Mouse (Mus musculus): ENCODE results near the gene Pde9a. TPM values are rescaled to one million over a fixed set of nuclear protein-coding genes. Genes with fewer than 3 reads are reported as not detected.

Gene Pde9a
- polyA plus RNA-seq, 2 experiments from 2014 or later = 1.4 TPM; not detected in 1

DNA sequence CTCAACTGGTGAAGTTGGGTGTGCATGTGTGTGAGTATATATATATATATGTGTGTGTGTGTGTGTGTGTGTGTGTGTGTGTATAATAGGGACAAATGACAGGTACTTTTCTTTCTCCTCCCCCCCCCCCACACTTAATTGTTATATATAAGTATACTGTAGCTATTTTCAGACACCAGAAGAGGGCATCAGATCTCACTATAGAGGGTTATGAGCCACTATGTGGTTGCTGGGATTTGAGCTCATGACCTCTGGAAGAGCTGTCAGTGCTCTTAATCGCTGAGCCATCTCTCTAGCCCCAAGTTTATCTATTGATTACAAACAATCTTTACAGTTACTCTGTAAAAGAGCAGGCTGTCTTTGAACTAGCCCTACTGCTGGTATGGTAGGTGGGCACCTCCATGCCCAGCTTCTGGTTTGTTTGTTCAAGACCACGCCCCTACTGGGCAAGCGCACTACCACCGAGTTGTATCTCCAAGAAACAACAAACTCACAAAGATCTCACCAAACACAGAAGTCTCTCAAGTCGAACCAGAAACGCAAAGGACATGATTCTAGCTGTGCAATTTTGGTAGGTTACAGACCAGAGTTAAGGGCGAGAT, 133.4 kb downstream of the Pde9a start:
- no peak for ATAC-seq

DNA sequence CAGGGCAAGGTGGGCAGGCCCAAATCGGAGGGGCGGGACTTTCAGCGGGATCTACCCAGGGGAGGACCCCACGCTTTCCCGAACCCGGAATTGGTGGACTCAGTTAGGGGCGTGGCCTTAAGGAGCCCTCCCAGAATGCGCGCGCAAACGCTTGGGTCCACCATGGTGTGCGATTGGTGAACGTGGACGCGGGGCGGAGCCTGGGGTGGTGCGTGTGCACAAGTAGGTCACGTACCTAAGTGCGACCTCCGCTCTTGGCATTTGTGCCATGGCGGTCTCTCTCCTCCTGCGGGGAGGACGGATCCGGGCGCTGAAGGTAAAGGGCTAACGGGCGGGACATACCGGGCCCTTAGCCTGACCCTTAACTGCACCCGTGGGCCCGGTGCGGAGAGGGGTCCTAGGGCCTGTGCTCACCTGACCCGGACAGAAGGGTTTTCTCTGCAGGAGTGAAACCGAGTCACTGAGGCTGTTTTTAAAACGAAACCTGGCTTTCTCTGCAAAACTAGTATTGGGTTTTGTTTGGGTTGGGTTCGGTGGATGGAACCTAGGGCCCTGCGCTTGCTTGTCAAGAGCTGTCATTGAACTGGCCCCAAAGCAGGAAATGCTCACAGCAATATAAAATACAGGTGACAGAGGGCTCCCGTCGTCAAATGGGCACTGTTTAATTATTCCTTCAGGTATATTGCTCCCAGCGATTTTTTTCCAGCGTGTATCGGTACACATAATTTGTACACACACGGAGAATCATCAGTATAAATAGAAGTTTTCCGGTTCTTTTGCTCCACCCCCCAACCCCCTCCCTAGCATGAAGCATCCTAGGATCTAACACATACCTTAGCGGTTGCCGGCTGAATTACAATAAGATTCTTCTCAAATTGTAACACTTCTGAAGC, 134.2 kb downstream of the Pde9a start, which contains the start of the genes Wdr4 and Ndufv3:
Wdr4 (minus strand) TSS at position 35 of the 893 bp plus-strand sequence.
Ndufv3 (plus strand) TSS at position 170 of the 893 bp plus-strand sequence.
- ATAC-seq = peak; percentile 94

DNA sequence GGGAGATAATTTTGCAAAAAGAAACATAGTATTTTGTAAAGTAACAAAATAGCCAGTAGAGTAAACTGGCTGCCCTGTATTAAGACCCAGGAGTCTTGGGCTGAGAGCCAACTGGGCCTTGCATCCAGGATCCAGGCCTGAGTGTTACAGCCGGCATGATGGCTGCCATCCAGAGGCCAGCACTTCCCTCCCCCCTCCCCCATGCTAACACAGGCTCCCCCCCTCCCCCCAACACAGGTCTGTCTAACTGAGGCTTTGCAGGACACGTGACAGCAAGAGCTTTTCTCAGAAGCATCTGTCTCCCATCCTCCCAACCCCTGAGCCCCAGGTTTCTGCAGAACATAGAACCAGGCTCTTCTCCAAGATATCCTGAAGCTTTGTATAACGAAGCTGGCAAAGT, 134.9 kb downstream of the Pde9a start:
- ATAC-seq = no peak

DNA sequence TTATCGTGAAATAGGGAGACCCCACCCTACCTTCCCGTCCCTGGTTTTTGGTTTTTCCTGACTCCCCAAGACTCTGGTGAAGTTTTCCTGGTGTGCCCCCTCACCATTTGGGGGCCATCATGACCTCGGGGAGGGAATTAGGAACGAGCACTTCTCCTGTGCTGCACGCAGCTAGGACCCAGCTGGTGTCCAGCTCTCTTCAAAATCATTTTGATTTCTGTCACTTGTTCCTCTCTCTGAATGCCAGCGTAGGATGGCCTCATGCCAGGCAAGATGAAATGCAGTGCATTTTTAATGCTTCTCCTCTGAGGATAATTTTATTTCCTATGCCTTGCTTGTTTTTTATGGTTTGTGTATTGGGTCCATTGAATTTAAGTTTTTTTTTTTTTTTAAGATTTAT, 135.9 kb downstream of the Pde9a start:
- ATAC-seq = no peak

DNA sequence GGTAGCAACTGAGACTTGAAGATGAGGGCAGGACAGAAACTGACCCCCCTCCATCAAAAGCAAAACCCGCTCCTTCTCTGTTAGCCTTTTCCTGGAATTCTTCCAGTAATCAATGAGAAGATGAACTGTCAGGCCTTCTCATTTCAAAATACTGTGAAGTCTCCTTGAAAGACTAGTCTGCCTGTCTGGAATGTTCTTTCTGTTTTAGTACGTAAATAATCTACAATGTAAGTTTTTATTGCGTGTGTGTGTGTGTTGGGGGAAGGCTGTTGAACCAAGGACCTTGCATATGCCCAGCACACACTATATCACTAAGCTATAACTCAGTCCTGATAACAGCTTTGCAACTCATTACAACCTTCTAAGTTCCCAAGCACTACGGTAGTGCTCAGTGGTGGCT, 139.1 kb downstream of the Pde9a start:
- ATAC-seq = no peak

DNA sequence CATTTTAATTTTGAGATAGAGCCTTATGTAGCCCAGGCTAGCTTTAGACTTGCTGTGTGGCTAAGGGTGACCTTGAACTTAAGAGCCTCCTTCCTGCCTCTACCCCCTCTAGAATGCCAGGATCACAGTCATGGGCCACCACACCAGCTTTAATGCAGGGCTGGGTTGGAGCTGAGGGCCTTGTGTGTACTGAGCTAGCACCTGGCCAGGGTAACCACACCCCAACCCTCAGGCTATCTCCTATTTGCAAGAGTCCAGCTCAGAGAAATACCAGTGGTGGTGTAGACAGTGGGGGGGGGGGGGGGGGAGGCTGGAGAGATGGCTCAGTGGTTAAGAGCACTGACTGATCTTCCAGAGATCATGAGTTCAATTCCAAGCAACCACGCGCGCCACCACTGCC, 139.8 kb downstream of the Pde9a start:
- no peak for ATAC-seq

Other genes with a start within 250 kb of the Pde9a start
- gene Tff2, start 241.9 kb upstream of the Pde9a start, polyA plus RNA-seq (2017; shearing (Covaris generic)) = not detected
- gene Tff1, start 220.9 kb upstream of the Pde9a start, polyA plus RNA-seq (2017; shearing (Covaris generic)) = under 1 TPM in 1 of 2 experiments, not detected in 1; 0.89 TPM
- 1 to 10 TPM; 1.5 to 2.1 TPM for gene Tmprss3, start 187.2 kb upstream of the Pde9a start, polyA plus RNA-seq (2017; shearing (Covaris generic))
- 100 to 1,000 TPM; 235 to 244 TPM for gene Ubash3a, start 178.3 kb upstream of the Pde9a start, polyA plus RNA-seq (2017; shearing (Covaris generic))
- gene Rsph1, start 108.8 kb upstream of the Pde9a start, polyA plus RNA-seq (2017; shearing (Covaris generic)) = 1 to 10 TPM in 1 of 2 experiments, under 1 TPM in 1; 0.86 to 2.7 TPM
- 10 to 100 TPM; 20.5 to 26.2 TPM for gene Slc37a1, start 99.4 kb upstream of the Pde9a start, polyA plus RNA-seq (2017; shearing (Covaris generic))
- 10 to 100 TPM; 14.4 to 16.2 TPM for gene Wdr4, start 133.8 kb downstream of the Pde9a start, polyA plus RNA-seq (2017; shearing (Covaris generic))
- gene Ndufv3, start 133.9 kb downstream of the Pde9a start, polyA plus RNA-seq (2017; shearing (Covaris generic)) = 100 to 1,000 TPM; 248 to 290 TPM
- 10 to 100 TPM; 42.0 to 44.1 TPM for gene Pknox1, start 178.5 kb downstream of the Pde9a start, polyA plus RNA-seq (2017; shearing (Covaris generic))